Mouse (Mus musculus) C2C12 (cell line): ENCODE data around the gene Hes1.

ENCODE experiments used
- CTCF ChIP-seq: IDR thresholded peaks from one replicate; pipeline ENCODE4 v1.5.1; 2011; ENCODE audit not compliant: control insufficient read depth, insufficient read depth, insufficient read length
- MAX ChIP-seq: IDR thresholded peaks from one replicate; pipeline ENCODE4 v1.6.1; 2011; ENCODE audit warnings: mild to moderate bottlenecking, control low read depth

DNA sequence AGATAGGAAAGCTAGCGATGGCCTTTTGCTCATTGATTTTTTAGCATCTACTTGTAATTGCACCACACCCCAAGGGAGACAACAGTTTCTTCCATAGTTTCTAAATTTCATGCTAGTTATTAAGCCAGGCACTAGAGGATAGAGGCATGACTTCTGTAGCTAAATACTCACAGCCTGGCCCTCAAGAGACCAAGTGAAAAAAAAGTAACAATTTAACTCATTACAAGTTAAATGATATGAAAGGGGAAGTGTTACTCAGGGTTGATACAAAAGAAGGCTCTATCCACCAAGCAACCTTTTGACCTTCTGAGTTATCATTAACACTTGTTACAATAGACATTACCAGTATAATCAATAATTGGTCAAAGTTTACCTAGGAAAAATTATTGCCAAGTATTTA lies 9.1 kb downstream of the Hes1 start:
- no peak for TF ChIP-seq CTCF
- TF ChIP-seq MAX: no peak
